Mouse (Mus musculus) neural tube, embryonic 11.5 days (tissue): ENCODE data around the gene Olfr1312. TPM values are rescaled to one million over a fixed set of nuclear protein-coding genes. Genes with fewer than 3 reads are reported as not detected.

Source experiments
- polyA plus RNA-seq: library from polyadenylated mRNA; unstranded; fragments of >200 nt; fragmentation: Nextera tagmentation; extraction: Ambion mirVana; gene quantifications from 2 replicates; pipeline ENCODE4 v1.2.1, GENCODE M21; 2014

Olfr1312 gene
- polyA plus RNA-seq, 1 experiment from 2014 or later: not detected

Other genes with a start within 250 kb of the Olfr1312 start
- gene Olfr1303, start 229.9 kb downstream of the Olfr1312 start, polyA plus RNA-seq: not detected in 2 replicates
- gene Olfr1305, start 173.1 kb downstream of the Olfr1312 start, polyA plus RNA-seq: not detected in 2 replicates
- not detected in 2 replicates for gene Olfr1306, start 134.0 kb downstream of the Olfr1312 start, polyA plus RNA-seq
- not detected in 2 replicates for gene Olfr1307, start 100.8 kb downstream of the Olfr1312 start, polyA plus RNA-seq
- gene Olfr1308, start 85.3 kb downstream of the Olfr1312 start, polyA plus RNA-seq: not detected in 2 replicates
- not detected in 2 replicates for gene Olfr1309, start 60.0 kb downstream of the Olfr1312 start, polyA plus RNA-seq
- gene Olfr1310, start 37.5 kb downstream of the Olfr1312 start, polyA plus RNA-seq: not detected in 2 replicates
- not detected in 2 replicates for gene Olfr1311, start 25.8 kb downstream of the Olfr1312 start, polyA plus RNA-seq
- not detected in 2 replicates for gene Olfr1313, start 27.6 kb upstream of the Olfr1312 start, polyA plus RNA-seq
- gene Olfr1314, start 46.5 kb upstream of the Olfr1312 start, polyA plus RNA-seq: not detected in 2 replicates
- not detected in 2 replicates for gene Olfr1315-ps1, start 65.2 kb upstream of the Olfr1312 start, polyA plus RNA-seq
- not detected in 2 replicates for gene Olfr1316, start 84.7 kb upstream of the Olfr1312 start, polyA plus RNA-seq
- gene Olfr1317, start 90.1 kb upstream of the Olfr1312 start, polyA plus RNA-seq: not detected in 2 replicates
- not detected in 2 replicates for gene Olfr1318, start 104.0 kb upstream of the Olfr1312 start, polyA plus RNA-seq
- 9.7 and 12.8 TPM in 2 replicates for gene Lpcat4, start 189.2 kb upstream of the Olfr1312 start, polyA plus RNA-seq
- gene Nutm1, start 209.1 kb upstream of the Olfr1312 start, polyA plus RNA-seq: not detected in 2 replicates
- gene Nop10, start 211.7 kb upstream of the Olfr1312 start, polyA plus RNA-seq: 167 and 171 TPM in 2 replicates
- gene Slc12a6, start 215.6 kb upstream of the Olfr1312 start, polyA plus RNA-seq: 15.3 and 15.4 TPM in 2 replicates
- gene Gm21985, start 216.1 kb upstream of the Olfr1312 start, polyA plus RNA-seq: not detected in 2 replicates